Mouse (Mus musculus): ENCODE measurements at regions not wholly inside any gene's neighbourhood (a gene's known extent, or its start where the extent isn't known, plus 50 kb on each side); places are given as distances from the start of the nearest gene placed in this dataset.
A peak's percentile ranks its signal among the peaks of the same experiment; 100 is the strongest.

DNA sequence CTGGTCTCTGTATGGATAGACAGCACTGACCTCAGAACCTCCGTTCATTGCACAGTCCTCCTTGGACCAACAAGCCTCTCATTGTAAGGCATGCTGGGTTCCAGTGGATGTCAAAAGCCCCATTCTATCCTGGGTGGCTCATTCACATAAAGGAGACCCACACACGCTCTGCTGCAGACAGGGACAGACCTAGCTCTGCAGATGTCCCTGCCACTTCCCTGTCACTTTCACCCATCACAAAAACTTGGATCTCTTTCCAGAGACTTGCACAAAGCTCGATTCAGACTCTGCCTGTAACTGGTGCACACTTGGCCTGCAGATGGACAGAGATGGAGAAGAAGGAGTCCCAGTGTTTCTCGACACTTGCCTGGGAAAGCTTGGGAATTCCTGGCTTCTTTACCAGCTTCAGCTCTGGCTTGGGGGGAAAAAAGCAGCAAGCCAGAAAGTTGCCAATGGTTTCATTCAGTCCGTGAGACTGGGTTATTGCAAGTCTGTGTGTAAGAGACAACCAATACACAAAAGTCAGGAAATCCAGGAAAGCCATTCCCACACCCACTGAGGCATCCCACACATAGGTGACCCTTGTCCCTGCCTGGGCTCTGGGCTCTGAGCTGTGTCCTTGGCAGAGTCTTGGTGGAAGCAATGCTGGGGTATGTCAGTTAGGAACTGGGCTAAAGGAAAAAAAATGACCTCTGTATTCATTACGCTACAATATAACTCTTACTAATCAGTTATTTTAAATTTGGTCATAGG, 136.1 kb upstream of the Car8 start:
- ATAC-seq (ENCODE audit: insufficient read depth), result no peak
- TF ChIP-seq EP300 (IDR thresholded peaks at IDR 0.05; ENCODE audit: low read depth) (no peak), CTCF (IDR thresholded peaks at IDR 0.05; ENCODE audit: low read depth) (no peak)
- 53% methylated on average over 6 of the region's 6 CpGs for WGBS (ENCODE audit: insufficient replicate concordance)
- Histone ChIP-seq H3K4me3 (ENCODE audit: insufficient read depth in 1 of 2, low read depth in 2 of 2, low read length in 2 of 2) (no peak overlapping the region), H3K9me3 (ENCODE audit: control insufficient read depth, low read length) (no peaks in the 10 kb centered on the region), H3K27me3 (ENCODE audit: control insufficient read depth, insufficient read depth, low read length) (no peaks in the 10 kb centered on the region), H3K4me2 (ENCODE audit: low read depth) (no peak overlapping the region), H3K4me1 (replicated peaks; ENCODE audit: control insufficient read depth in 2 of 2, insufficient read depth in 2 of 2, low read length in 1 of 2) (no peaks in the 10 kb centered on the region), H3K36me3 (replicated peaks; ENCODE audit: control insufficient read depth, insufficient read depth, low read depth) (no peaks in the 10 kb centered on the region), H3K9ac (replicated peaks) (no peak overlapping the region), H3K27ac (no peak overlapping the region)
- no peak for DNase-seq (ENCODE audit: low read depth in 3 of 3, low spot score in 3 of 3)

DNA sequence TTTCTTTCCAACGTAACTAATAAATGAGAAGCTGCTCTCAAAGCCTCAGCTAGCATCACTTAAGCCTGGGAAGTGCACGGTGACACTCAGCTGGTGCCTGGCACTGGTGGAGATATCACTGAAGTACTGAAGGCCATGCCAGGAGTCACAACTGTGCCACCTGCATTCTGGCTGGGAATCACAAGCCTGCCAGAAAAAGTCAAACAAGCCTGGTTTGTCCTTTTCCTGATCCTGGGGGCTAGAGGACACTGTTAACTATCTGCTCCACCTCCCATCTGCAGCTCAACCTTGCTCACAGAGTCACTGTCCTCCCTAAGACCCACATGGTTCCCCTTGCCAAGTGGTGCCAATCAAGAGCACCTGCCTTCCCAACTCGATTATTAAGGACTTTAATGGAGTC, 135.2 kb upstream of the Car8 start:
- no peak overlapping the region for H3K9ac ChIP-seq (replicated peaks)
- ATAC-seq (ENCODE audit: insufficient read depth), result no peak
- H3K4me2 ChIP-seq (ENCODE audit: low read depth), result no peak overlapping the region
- no peak for TF ChIP-seq EP300 (IDR thresholded peaks at IDR 0.05; ENCODE audit: low read depth)
- no peak for TF ChIP-seq CTCF (IDR thresholded peaks at IDR 0.05; ENCODE audit: low read depth)
- H3K4me1 ChIP-seq (replicated peaks; ENCODE audit: control insufficient read depth in 2 of 2, insufficient read depth in 2 of 2, low read length in 1 of 2), result no peaks in the 10 kb centered on the region
- no peaks in the 10 kb centered on the region for H3K27me3 ChIP-seq (ENCODE audit: control insufficient read depth, insufficient read depth, low read length)
- WGBS (ENCODE audit: insufficient replicate concordance), result 49% methylated on average over 3 of the region's 3 CpGs
- H3K27ac ChIP-seq, result no peak overlapping the region
- no peak overlapping the region for H3K4me3 ChIP-seq (ENCODE audit: insufficient read depth in 1 of 2, low read depth in 2 of 2, low read length in 2 of 2)
- no peak for DNase-seq (ENCODE audit: low read depth in 3 of 3, low spot score in 3 of 3)
- no peaks in the 10 kb centered on the region for H3K9me3 ChIP-seq (ENCODE audit: control insufficient read depth, low read length)
- no peaks in the 10 kb centered on the region for H3K36me3 ChIP-seq (replicated peaks; ENCODE audit: control insufficient read depth, insufficient read depth, low read depth)

DNA sequence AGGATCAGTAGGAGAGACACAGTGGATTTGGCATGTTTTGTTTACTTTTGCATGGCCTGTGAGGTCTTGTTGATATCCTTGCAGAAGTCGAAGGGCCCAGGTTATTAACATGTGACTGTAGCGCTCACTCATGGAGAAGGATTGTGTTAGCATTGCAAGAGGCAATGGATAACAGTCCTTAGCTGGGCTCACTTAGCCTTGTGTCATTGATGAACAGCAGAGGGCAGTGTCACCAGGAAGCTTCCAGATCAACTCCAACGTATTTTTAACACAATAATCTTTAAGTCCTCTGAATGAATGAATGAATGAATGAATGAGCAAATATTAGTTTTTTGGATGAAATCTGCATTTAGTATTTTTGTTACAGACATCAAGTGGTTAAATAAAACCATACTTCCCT, 133.2 kb upstream of the Car8 start:
- Histone ChIP-seq H3K9me3 (ENCODE audit: control insufficient read depth, low read length) (no peaks in the 10 kb centered on the region), H3K27me3 (ENCODE audit: control insufficient read depth, insufficient read depth, low read length) (no peaks in the 10 kb centered on the region), H3K9ac (replicated peaks) (no peak overlapping the region), H3K36me3 (replicated peaks; ENCODE audit: control insufficient read depth, insufficient read depth, low read depth) (no peaks in the 10 kb centered on the region), H3K4me1 (replicated peaks; ENCODE audit: control insufficient read depth in 2 of 2, insufficient read depth in 2 of 2, low read length in 1 of 2) (no peaks in the 10 kb centered on the region), H3K4me2 (ENCODE audit: low read depth) (no peak overlapping the region), H3K4me3 (ENCODE audit: insufficient read depth in 1 of 2, low read depth in 2 of 2, low read length in 2 of 2) (no peak overlapping the region), H3K27ac (no peak overlapping the region)
- TF ChIP-seq CTCF (IDR thresholded peaks at IDR 0.05; ENCODE audit: low read depth), result peak; percentile 29
- no peak for TF ChIP-seq EP300 (IDR thresholded peaks at IDR 0.05; ENCODE audit: low read depth)
- 53% methylated on average over 3 of the region's 3 CpGs for WGBS (ENCODE audit: insufficient replicate concordance)
- DNase-seq (ENCODE audit: low read depth in 3 of 3, low spot score in 3 of 3) (no peak), ATAC-seq (ENCODE audit: insufficient read depth) (no peak)

DNA sequence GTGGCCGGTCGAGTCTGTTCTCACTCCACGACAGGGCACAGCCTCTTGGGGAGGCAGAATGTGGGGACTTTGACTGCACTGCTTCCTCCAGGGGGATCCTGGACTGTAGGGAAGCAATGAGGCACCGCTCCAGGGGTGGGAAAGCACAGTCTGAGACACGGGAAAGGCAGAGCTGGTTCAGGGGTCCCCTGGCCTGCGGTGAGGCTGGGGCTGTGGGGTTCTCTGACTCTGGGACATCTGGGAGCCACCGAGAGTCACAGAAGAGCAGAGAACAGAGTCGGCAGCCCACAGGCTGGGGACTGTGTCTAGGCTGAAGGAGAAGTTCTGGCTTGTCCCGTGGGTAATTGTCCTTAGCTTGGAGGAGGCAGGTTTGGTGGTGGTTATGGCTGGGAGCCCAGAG, 131.9 kb upstream of the Car8 start:
- no peaks in the 10 kb centered on the region for H3K9me3 ChIP-seq (ENCODE audit: control insufficient read depth, low read length)
- H3K27ac ChIP-seq, result no peak overlapping the region
- no peaks in the 10 kb centered on the region for H3K36me3 ChIP-seq (replicated peaks; ENCODE audit: control insufficient read depth, insufficient read depth, low read depth)
- H3K27me3 ChIP-seq (ENCODE audit: control insufficient read depth, insufficient read depth, low read length), result no peaks in the 10 kb centered on the region
- no peak overlapping the region for H3K4me3 ChIP-seq (ENCODE audit: insufficient read depth in 1 of 2, low read depth in 2 of 2, low read length in 2 of 2)
- 45% methylated on average over 9 of the region's 9 CpGs for WGBS (ENCODE audit: insufficient replicate concordance)
- TF ChIP-seq EP300 (IDR thresholded peaks at IDR 0.05; ENCODE audit: low read depth) (no peak), CTCF (IDR thresholded peaks at IDR 0.05; ENCODE audit: low read depth) (no peak)
- H3K9ac ChIP-seq (replicated peaks), result no peak overlapping the region
- H3K4me2 ChIP-seq (ENCODE audit: low read depth), result no peak overlapping the region
- no peaks in the 10 kb centered on the region for H3K4me1 ChIP-seq (replicated peaks; ENCODE audit: control insufficient read depth in 2 of 2, insufficient read depth in 2 of 2, low read length in 1 of 2)
- DNase-seq (ENCODE audit: low read depth in 3 of 3, low spot score in 3 of 3), result no peak
- ATAC-seq (ENCODE audit: insufficient read depth), result no peak

DNA sequence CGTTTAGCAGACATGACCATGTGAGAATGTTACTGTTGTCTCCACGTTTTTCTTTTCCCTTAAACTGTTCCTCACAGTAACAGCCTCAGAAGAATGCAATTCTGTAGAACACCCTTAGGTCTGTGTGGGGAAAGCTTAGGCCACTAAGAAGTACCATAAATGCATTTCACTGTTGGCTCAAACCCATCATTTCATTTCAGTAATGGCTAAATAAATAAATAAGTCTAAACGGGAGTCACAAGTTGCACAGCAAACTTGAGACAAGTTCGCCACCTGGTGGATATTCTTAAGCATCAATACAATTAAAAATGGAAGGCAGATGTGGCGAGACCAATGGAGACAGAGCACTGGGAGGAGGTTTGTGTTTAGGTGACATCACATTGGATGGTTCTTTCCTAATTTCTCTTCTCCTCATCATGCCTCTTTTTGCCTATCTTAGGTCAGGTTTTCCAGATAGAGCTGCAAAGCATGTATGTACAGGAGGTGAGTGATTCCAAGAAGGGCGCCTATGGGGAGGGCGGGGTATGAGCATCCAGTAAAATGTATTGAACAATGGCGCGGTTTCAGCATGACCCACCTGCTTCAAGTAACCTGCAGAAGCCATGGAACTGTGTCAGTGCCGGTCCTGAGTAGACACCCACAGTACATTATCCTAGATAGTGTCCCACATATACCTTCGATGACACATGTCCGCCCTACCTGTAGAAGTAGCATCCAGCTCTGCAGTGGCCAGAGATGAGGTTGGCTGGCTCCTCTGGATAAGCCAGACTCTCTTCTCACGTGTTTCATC, 128.8 kb upstream of the Car8 start:
- no peaks in the 10 kb centered on the region for H3K27me3 ChIP-seq (ENCODE audit: control insufficient read depth, insufficient read depth, low read length)
- no peaks in the 10 kb centered on the region for H3K9me3 ChIP-seq (ENCODE audit: control insufficient read depth, low read length)
- TF ChIP-seq EP300 (IDR thresholded peaks at IDR 0.05; ENCODE audit: low read depth) (no peak), CTCF (IDR thresholded peaks at IDR 0.05; ENCODE audit: low read depth) (peak; percentile 45; the same call in 1 of the 2 replicates)
- no peak overlapping the region for H3K4me3 ChIP-seq (ENCODE audit: insufficient read depth in 1 of 2, low read depth in 2 of 2, low read length in 2 of 2)
- no peak overlapping the region for H3K27ac ChIP-seq
- no peaks in the 10 kb centered on the region for H3K36me3 ChIP-seq (replicated peaks; ENCODE audit: control insufficient read depth, insufficient read depth, low read depth)
- no peaks in the 10 kb centered on the region for H3K4me1 ChIP-seq (replicated peaks; ENCODE audit: control insufficient read depth in 2 of 2, insufficient read depth in 2 of 2, low read length in 1 of 2)
- DNase-seq (ENCODE audit: low read depth in 3 of 3, low spot score in 3 of 3) (peak in 2 of 3 experiments; percentile 11 to 22), ATAC-seq (ENCODE audit: insufficient read depth) (no peak)
- H3K4me2 ChIP-seq (ENCODE audit: low read depth), result no peak overlapping the region
- H3K9ac ChIP-seq (replicated peaks), result no peak overlapping the region
- 48% methylated on average over 13 of the region's 13 CpGs for WGBS (ENCODE audit: insufficient replicate concordance)

Measured in liver, embryonic 14.5 days (tissue).